Mouse (Mus musculus): ENCODE measurements around the gene Nck2.

DNA sequence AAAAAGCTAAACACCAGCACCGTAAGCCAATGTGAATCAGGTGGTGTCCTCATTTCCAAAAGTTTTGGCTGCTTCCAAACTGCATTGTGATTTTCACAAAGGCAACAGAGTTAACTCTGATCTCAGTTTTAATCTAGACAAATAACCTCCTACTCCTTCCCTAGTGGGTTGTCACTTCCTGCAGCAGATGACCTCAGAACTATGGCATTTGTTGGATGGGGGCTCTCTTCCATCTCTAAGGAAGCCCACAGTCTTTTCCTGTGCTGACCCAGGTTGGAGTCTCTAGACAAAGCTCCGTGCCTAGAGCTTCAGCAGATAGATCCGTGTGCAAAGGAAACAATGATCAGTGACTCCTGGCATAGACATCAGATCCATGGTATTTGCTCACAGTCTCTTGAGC, 31.1 kb upstream of the Nck2 start:
- TF ChIP-seq USF1 (IDR thresholded peaks at IDR 0.05; ENCODE audit: low read depth) (no peak), POLR2A (IDR thresholded peaks at IDR 0.05; ENCODE audit: insufficient read length, low read depth) (no peak), CEBPB (IDR thresholded peaks at IDR 0.05; ENCODE audit: insufficient read depth, poor library complexity, severe bottlenecking) (no peak), TCF12 (IDR thresholded peaks at IDR 0.05; ENCODE audit: insufficient read depth, poor library complexity, severe bottlenecking) (no peak), TCF3 (IDR thresholded peaks at IDR 0.05; ENCODE audit: insufficient read length, low read depth) (no peak), E2F4 (IDR thresholded peaks at IDR 0.05; ENCODE audit: insufficient read depth) (no peak), REST (IDR thresholded peaks at IDR 0.05; ENCODE audit: insufficient read depth, insufficient read length) (no peak)

Data from myocyte (in vitro differentiated cells).